Mouse (Mus musculus): ENCODE data around the gene Acsl1.

DNA sequence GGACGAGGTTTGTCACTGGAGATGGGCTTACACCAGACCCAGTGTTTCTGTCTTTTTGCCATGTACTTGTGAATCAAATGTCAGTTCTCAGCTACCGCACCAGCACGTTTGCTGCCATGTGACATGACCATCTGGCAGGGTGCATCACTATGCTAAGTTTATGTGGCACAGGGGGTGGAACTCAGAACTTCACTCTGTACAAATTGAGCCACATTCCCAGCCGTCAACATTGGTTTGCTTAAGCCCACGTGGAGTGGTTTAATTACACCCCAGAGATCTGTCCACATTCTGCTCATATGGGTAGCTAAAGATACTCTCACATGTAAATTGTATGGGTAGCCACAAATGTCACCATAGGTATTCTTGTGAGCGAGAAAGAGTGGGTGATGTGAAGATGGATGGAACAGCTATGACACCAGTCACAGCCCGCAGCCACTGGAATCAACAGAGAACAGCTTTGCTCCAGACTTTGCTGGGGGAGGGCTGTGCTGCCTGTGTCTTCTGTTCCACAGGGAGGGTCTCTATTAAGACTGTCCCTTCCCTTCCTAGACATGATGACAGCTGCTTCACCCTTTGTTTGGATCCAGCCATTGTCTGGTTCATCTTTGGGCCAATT, 96.2 kb downstream of the Acsl1 start:
- TF ChIP-seq CTCF (IDR thresholded peaks at IDR 0.05; ENCODE audit: extremely low read depth, insufficient read depth, insufficient read length, insufficient replicate concordance), result no peak
- TF ChIP-seq POLR2A (IDR thresholded peaks at IDR 0.05; ENCODE audit: low read depth, low read length), result no peak

All from spleen, adult 2 months (tissue).